Mouse (Mus musculus) erythroblast, embryonic 14.5 days (primary cell): ENCODE measurements around the gene Abcc5.

ENCODE experiments used
- GATA1 ChIP-seq: IDR thresholded peaks from 2 replicates; pipeline ENCODE4 v1.6.1; 2012; ENCODE audit warnings: low read length, inconsistent platforms, mixed read lengths
- TAL1 ChIP-seq: IDR thresholded peaks from 3 replicates; pipeline ENCODE4 v1.6.1; 2012; ENCODE audit warnings: low read length, inconsistent platforms, mixed read lengths

DNA sequence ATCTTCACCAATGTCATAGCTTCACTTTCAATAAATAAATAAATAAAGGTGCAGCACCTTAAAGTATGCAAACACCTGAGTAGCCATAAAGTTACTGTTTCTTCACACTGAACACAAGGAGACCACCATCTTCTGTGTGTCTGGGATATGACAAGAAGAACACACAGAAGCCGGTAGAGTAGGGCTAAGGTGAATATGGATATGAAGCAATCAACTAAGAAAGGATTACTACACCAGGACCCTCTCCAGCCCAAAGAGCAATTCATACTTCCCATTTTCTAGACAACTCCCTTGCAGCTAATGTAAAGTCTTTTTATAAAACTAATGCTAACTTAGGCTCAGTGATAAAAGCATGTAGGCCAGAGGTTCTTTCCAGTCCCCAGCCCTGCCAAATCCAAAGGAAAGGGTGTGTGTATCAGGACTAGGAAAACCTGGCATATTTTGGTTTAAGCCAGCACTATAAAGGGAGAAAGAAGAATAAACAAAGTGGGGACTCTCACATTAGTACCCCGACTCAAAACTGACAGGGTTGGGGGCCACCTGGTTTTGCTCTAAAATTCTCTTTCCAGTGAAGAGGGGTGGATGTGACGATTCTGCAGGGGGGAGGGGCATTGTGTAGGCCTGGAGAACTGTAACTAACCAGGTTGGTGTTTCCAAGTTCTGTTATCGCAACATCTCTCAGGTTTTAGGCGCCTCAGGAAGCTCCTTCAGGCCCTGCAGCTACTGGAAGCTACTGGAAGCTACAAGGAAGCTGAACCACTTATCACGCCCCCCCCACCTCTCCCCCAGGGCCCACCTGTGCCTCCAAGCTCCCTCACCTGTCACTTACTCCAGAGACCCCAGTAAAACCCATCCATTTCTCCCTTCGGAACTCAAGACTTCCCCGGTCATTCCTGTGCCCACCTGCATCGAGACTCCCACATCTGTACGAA is 1.2 kb downstream of the Abcc5 start:
- TF ChIP-seq TAL1 (no peak), GATA1 (no peak)
